Mouse (Mus musculus): ENCODE measurements around the gene Yipf3. TPM values are rescaled to one million over a fixed set of nuclear protein-coding genes. Genes with fewer than 3 reads are reported as not detected.

Yipf3 gene
- polyA plus RNA-seq, 1 experiment, result 57.0 TPM

DNA sequence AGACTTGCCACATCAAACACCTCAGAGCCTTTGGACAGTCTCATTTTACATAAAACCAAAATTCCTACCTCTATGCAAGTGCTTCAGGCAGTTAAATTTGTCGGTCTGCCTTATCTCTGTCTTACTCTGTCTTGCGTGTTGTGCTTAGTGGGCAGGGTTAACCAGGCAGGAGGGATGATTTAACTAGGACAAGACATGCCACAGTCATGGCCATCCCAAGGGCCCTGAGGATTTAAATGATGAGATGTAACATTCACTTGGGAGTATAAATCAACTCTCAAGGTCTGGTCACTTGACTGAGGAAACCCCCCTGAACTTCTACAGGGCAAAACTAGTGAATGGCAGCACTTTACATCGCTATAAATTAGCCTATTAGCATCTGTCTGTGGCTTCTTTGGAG, 26.3 kb upstream of the Yipf3 start:
- no peaks in the 10 kb centered on the region for H3K4me1 ChIP-seq (ENCODE audit: control insufficient read depth, insufficient read depth, low read length)
- no peak overlapping the region for H3K4me3 ChIP-seq (ENCODE audit: low read depth, low read length)
- H3K9ac ChIP-seq (ENCODE audit: low read depth, poor library complexity, severe bottlenecking), result no peak overlapping the region
- TF ChIP-seq CTCF (IDR thresholded peaks at IDR 0.05; ENCODE audit: low read depth, low read length) (no peak), POLR2A (IDR thresholded peaks at IDR 0.05; ENCODE audit: insufficient read depth, low read length) (no peak), EP300 (IDR thresholded peaks at IDR 0.05; ENCODE audit: insufficient read depth, low read depth, low read length) (no peak)
- no peaks in the 10 kb centered on the region for H3K9me3 ChIP-seq (replicated peaks; ENCODE audit: control insufficient read depth, insufficient read depth, low read length, poor library complexity, severe bottlenecking)
- H3K27ac ChIP-seq (ENCODE audit: insufficient read depth, low read length), result no peak overlapping the region
- H3K36me3 ChIP-seq (ENCODE audit: control insufficient read depth, insufficient read depth, low read length, poor library complexity, severe bottlenecking), result peaks cover 92% of the 10 kb centered on the region
- no peaks in the 10 kb centered on the region for H3K27me3 ChIP-seq (ENCODE audit: control insufficient read depth, insufficient read depth, low read length, poor library complexity, severe bottlenecking)

DNA sequence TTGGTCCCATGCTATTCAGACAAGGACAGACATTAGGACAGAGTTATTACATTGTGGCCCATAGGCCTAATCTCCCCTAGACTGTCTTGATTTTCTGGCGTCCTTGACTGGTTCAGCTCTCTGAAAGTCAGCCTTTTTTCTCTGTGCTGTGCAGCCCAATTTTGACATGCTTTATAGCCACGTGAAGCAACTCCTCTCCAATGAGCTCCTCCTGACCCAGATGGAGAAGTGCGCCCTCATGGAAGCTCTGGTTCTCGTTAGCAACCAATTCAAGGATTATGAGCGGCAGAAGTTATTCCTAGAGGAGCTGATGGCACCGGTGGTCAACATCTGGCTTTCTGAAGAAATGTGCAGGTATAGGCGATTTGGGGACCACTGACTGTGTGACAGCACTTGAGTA, 20.3 kb upstream of the Yipf3 start:
- Histone ChIP-seq H3K9me3 (replicated peaks; ENCODE audit: control insufficient read depth, insufficient read depth, low read length, poor library complexity, severe bottlenecking) (no peaks in the 10 kb centered on the region), H3K4me3 (ENCODE audit: low read depth, low read length) (no peak overlapping the region), H3K27me3 (ENCODE audit: control insufficient read depth, insufficient read depth, low read length, poor library complexity, severe bottlenecking) (no peaks in the 10 kb centered on the region), H3K36me3 (ENCODE audit: control insufficient read depth, insufficient read depth, low read length, poor library complexity, severe bottlenecking) (peaks cover 87% of the 10 kb centered on the region), H3K9ac (ENCODE audit: low read depth, poor library complexity, severe bottlenecking) (no peak overlapping the region), H3K27ac (ENCODE audit: insufficient read depth, low read length) (no peak overlapping the region), H3K4me1 (ENCODE audit: control insufficient read depth, insufficient read depth, low read length) (no peaks in the 10 kb centered on the region)
- no peak for TF ChIP-seq POLR2A (IDR thresholded peaks at IDR 0.05; ENCODE audit: insufficient read depth, low read length)
- no peak for TF ChIP-seq CTCF (IDR thresholded peaks at IDR 0.05; ENCODE audit: low read depth, low read length)
- TF ChIP-seq EP300 (IDR thresholded peaks at IDR 0.05; ENCODE audit: insufficient read depth, low read depth, low read length), result no peak

DNA sequence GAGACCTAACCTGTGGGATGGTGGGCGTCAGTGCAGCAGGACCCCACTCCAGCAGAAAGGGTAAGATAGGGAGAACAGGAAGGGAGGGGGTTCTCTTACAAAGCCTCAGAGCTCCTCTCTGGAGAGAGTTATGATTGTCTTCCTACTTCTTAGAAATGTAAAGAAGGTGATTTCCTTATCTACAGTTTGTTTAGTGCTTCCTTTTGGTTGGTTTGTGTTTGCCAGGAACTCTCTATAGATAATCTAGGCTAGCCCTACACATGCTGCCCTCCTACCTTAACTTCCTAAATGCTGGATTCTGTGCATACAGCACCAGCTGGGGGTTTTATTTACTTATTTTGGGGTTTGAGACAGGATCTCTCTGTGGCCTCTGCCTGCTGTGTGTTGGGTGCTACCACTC, 11.8 kb upstream of the Yipf3 start:
- no peaks in the 10 kb centered on the region for H3K9me3 ChIP-seq (replicated peaks; ENCODE audit: control insufficient read depth, insufficient read depth, low read length, poor library complexity, severe bottlenecking)
- no peak for TF ChIP-seq EP300 (IDR thresholded peaks at IDR 0.05; ENCODE audit: insufficient read depth, low read depth, low read length)
- TF ChIP-seq POLR2A (IDR thresholded peaks at IDR 0.05; ENCODE audit: insufficient read depth, low read length), result no peak
- TF ChIP-seq CTCF (IDR thresholded peaks at IDR 0.05; ENCODE audit: low read depth, low read length), result no peak
- peaks cover 74% of the 10 kb centered on the region for H3K36me3 ChIP-seq (ENCODE audit: control insufficient read depth, insufficient read depth, low read length, poor library complexity, severe bottlenecking)
- H3K27me3 ChIP-seq (ENCODE audit: control insufficient read depth, insufficient read depth, low read length, poor library complexity, severe bottlenecking), result no peaks in the 10 kb centered on the region
- H3K27ac ChIP-seq (ENCODE audit: insufficient read depth, low read length), result no peak overlapping the region
- no peak overlapping the region for H3K4me3 ChIP-seq (ENCODE audit: low read depth, low read length)
- no peak overlapping the region for H3K9ac ChIP-seq (ENCODE audit: low read depth, poor library complexity, severe bottlenecking)
- H3K4me1 ChIP-seq (ENCODE audit: control insufficient read depth, insufficient read depth, low read length), result no peaks in the 10 kb centered on the region

DNA sequence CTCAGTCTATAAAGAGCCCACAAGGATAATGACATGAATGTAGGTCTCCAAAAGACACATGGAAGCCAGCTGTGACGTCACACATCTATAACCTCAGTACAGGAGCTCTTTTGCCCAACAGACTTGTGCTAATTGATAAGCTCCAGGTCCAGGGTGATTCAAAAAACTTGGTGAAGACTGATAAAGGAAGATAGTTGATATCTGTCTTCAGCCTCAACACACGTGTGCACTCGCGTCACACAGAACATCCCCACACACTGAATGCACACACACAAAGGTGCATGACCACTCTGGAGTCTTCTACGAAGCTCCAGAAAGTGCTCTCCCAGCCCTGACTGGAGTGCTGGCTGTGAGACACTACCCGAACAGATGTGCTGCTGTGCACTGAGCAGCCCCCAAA, 10.8 kb upstream of the Yipf3 start:
- Histone ChIP-seq H3K9ac (ENCODE audit: low read depth, poor library complexity, severe bottlenecking) (no peak overlapping the region), H3K9me3 (replicated peaks; ENCODE audit: control insufficient read depth, insufficient read depth, low read length, poor library complexity, severe bottlenecking) (no peaks in the 10 kb centered on the region), H3K27me3 (ENCODE audit: control insufficient read depth, insufficient read depth, low read length, poor library complexity, severe bottlenecking) (no peaks in the 10 kb centered on the region), H3K4me3 (ENCODE audit: low read depth, low read length) (no peak overlapping the region), H3K27ac (ENCODE audit: insufficient read depth, low read length) (no peak overlapping the region), H3K4me1 (ENCODE audit: control insufficient read depth, insufficient read depth, low read length) (no peaks in the 10 kb centered on the region), H3K36me3 (ENCODE audit: control insufficient read depth, insufficient read depth, low read length, poor library complexity, severe bottlenecking) (peaks cover 77% of the 10 kb centered on the region)
- TF ChIP-seq CTCF (IDR thresholded peaks at IDR 0.05; ENCODE audit: low read depth, low read length), result no peak
- no peak for TF ChIP-seq EP300 (IDR thresholded peaks at IDR 0.05; ENCODE audit: insufficient read depth, low read depth, low read length)
- no peak for TF ChIP-seq POLR2A (IDR thresholded peaks at IDR 0.05; ENCODE audit: insufficient read depth, low read length)

DNA sequence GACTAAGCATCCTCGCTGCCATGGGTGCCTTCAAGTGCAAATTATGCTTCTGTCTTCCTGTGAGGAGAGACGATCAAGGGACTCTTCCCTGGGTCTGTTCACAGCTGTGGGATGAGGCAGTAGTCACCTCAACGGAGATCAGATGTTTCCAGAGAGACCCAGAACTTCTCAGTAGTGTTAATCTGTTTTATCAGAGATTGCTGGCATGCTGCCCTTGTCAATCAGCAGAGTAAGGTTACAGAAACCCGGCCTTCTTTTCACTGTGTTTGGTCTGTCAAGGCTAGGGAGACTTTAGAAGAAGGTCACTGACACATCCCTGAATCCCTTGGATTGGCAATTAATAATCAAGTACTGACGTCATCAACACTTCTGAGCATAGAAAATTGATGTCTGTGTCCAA, 10.4 kb upstream of the Yipf3 start:
- Histone ChIP-seq H3K9ac (ENCODE audit: low read depth, poor library complexity, severe bottlenecking) (no peak overlapping the region), H3K36me3 (ENCODE audit: control insufficient read depth, insufficient read depth, low read length, poor library complexity, severe bottlenecking) (peaks cover 81% of the 10 kb centered on the region), H3K4me1 (ENCODE audit: control insufficient read depth, insufficient read depth, low read length) (no peaks in the 10 kb centered on the region), H3K27me3 (ENCODE audit: control insufficient read depth, insufficient read depth, low read length, poor library complexity, severe bottlenecking) (no peaks in the 10 kb centered on the region), H3K4me3 (ENCODE audit: low read depth, low read length) (no peak overlapping the region), H3K9me3 (replicated peaks; ENCODE audit: control insufficient read depth, insufficient read depth, low read length, poor library complexity, severe bottlenecking) (no peaks in the 10 kb centered on the region), H3K27ac (ENCODE audit: insufficient read depth, low read length) (no peak overlapping the region)
- TF ChIP-seq POLR2A (IDR thresholded peaks at IDR 0.05; ENCODE audit: insufficient read depth, low read length) (no peak), CTCF (IDR thresholded peaks at IDR 0.05; ENCODE audit: low read depth, low read length) (no peak), EP300 (IDR thresholded peaks at IDR 0.05; ENCODE audit: insufficient read depth, low read depth, low read length) (no peak)

DNA sequence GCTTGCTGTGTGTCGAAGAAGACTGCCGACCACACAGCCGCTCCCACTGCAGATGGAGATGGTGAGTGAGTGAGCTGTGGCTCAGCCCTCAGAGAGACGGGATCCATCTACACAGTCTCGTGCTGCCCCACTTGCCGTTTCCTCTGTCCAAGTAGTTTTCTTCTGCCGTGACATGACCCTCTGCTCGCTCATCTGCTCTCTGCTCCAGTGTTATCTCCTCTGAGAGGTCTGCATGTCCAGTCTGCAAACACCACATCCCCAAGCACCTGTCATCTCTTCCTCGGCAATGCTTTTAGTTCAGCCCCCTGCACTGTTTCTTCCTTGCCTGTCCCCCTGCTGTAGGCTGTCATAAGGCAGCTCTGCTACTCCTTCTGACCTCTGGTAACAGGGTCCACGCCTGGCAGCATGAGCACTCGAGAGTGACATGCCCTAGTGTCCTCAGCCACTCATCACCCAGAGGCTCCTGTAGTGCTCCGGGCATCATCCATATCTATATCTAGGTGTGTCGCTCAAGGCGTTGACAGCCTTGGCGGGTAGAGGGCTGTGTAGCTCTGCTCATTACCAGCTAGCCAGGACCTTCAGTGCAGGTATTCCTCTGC, 8.3 kb upstream of the Yipf3 start:
- Histone ChIP-seq H3K9ac (ENCODE audit: low read depth, poor library complexity, severe bottlenecking) (no peak overlapping the region), H3K4me3 (ENCODE audit: low read depth, low read length) (no peak overlapping the region), H3K27me3 (ENCODE audit: control insufficient read depth, insufficient read depth, low read length, poor library complexity, severe bottlenecking) (no peaks in the 10 kb centered on the region), H3K27ac (ENCODE audit: insufficient read depth, low read length) (no peak overlapping the region), H3K36me3 (ENCODE audit: control insufficient read depth, insufficient read depth, low read length, poor library complexity, severe bottlenecking) (peaks cover 81% of the 10 kb centered on the region), H3K9me3 (replicated peaks; ENCODE audit: control insufficient read depth, insufficient read depth, low read length, poor library complexity, severe bottlenecking) (no peaks in the 10 kb centered on the region), H3K4me1 (ENCODE audit: control insufficient read depth, insufficient read depth, low read length) (no peaks in the 10 kb centered on the region)
- no peak for TF ChIP-seq EP300 (IDR thresholded peaks at IDR 0.05; ENCODE audit: insufficient read depth, low read depth, low read length)
- TF ChIP-seq CTCF (IDR thresholded peaks at IDR 0.05; ENCODE audit: low read depth, low read length), result no peak
- no peak for TF ChIP-seq POLR2A (IDR thresholded peaks at IDR 0.05; ENCODE audit: insufficient read depth, low read length)
